11 mouse cellular contexts compared by ENCODE assay signal in the genomic region with DNA sequence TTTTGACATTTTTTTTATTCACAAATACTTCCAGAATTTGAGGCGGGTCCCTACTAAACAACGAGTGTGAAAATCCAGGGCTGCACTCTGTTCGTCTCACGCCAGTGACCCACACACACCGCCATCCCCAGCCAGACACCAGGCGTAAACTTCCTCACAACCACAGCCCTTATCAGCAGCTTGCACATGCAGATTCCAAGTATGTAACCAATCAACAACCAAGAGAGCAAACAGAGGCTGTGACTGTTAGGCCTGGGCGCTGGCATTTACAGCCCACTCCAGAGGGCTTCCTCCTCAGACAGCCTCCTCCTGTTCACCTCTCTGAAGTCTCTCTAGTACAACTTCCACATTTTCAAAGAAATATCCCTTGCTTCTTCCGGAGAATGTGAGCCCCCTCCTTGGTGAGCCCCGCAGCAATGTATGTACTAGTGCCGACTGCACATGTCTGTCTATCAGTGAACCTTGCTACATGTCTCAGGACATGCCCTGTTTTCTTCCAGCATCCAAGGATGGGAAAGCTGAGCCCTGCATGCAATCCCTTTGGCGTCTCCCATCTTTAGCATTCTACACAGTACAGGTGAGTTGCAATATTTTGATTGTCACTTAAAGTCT. TPM values are rescaled to one million over a fixed set of nuclear protein-coding genes. Genes with fewer than 3 reads are reported as not detected.
DNase-seq lines count a peak whose midpoint lies in the region; ATAC-seq and TF ChIP-seq lines count a peak whose summit lies in the region.
"Had no signal": no experiment of that assay in that cellular context is flagged by ENCODE, and none has a peak within 500 bp of the region (broad histone marks: within the 10 kb centered on the region; RNA-seq: fewer than 3 reads in every experiment).

No protein-coding gene starts in this region.

- H3K4me2 ChIP-seq in intestine, embryonic 16.5 days (ENCODE audit: low read depth, low read length) = no peak overlapping the region

- H3K27ac ChIP-seq in layer of hippocampus, adult 2 months = peak overlapping the region; percentile 97
- no peak overlapping the region for H3K27ac ChIP-seq in intestine, embryonic 16.5 days (ENCODE audit: low read length)
- H3K27ac ChIP-seq: limb, embryonic 12.5 days had no signal

- peak overlapping the region; percentile 69 for H3K4me3 ChIP-seq in layer of hippocampus, adult 2 months
- no peak overlapping the region for H3K4me3 ChIP-seq in intestine, embryonic 16.5 days (ENCODE audit: low read length)

- H3K9me3 ChIP-seq in intestine, embryonic 16.5 days (ENCODE audit: control insufficient read depth, low read length) = no peaks in the 10 kb centered on the region
- H3K9me3 ChIP-seq: limb, embryonic 12.5 days had no signal

- H3K9ac ChIP-seq in intestine, embryonic 16.5 days (ENCODE audit: low read depth, low read length) = no peak overlapping the region
- H3K9ac ChIP-seq: limb, embryonic 12.5 days had no signal

- peak; percentile 42; the same call in 1 of the 2 replicates for ATAC-seq in intestine, embryonic 16.5 days
- ATAC-seq in megakaryocyte-erythroid progenitor cell, adult 5-6 weeks (replicated peaks; ENCODE audit: low FRiP score, low TSS enrichment, poor library complexity, severe bottlenecking) = peak; percentile 96

- WGBS in intestine, embryonic 16.5 days = 56% methylated on average over 11 of the region's 11 CpGs

- H3K36me3 ChIP-seq in intestine, embryonic 16.5 days (ENCODE audit: control insufficient read depth, insufficient read depth, low read length) = no peaks in the 10 kb centered on the region
- H3K36me3 ChIP-seq: limb, embryonic 12.5 days had no signal

- DNase-seq in layer of hippocampus, adult 2 months (ENCODE audit: low spot score in 2 of 2) = no peak
- DNase-seq in layer of hippocampus, adult 9-10 months (ENCODE audit: low spot score) = no peak
- peak; percentile 21 for DNase-seq in c-Kit-positive CD71-positive TER-119-positive erythroid progenitor cells, embryonic 14.5 days (ENCODE audit: low spot score)
- no peak for DNase-seq in cerebellum, adult 11-12 months
- DNase-seq in adrenal gland, adult 8-10 months = no peak
- DNase-seq in right cerebral cortex, postnatal 4 days = no peak
- DNase-seq: heart, postnatal 14 days; thymus, postnatal 14 days had no signal

- H3K27me3 ChIP-seq in intestine, embryonic 16.5 days (replicated peaks; ENCODE audit: control insufficient read depth, insufficient read depth, low read length) = peaks cover 25% of the 10 kb centered on the region

- TF ChIP-seq CTCF in layer of hippocampus, adult 2 months (conservative IDR thresholded peaks at IDR 0.05) = no peak

- H3K4me1 ChIP-seq in intestine, embryonic 16.5 days (ENCODE audit: control insufficient read depth, insufficient read depth, low read length) = peaks cover 8% of the 10 kb centered on the region; the same call in 1 of the 2 replicates

RNA-seq across cellular contexts. Expression of gene St6galnac5, which starts 2.5 kb away (rescaled TPM):
- total RNA-seq in layer of hippocampus, adult 2 months (2021) = 100 to 1,000 TPM; 125 to 133 TPM
- 0.28 and 0.58 TPM in 2 replicates for polyA plus RNA-seq in intestine, embryonic 16.5 days (2015; fragmentation: Nextera tagmentation; extraction: Ambion mirVana)
- total RNA-seq in megakaryocyte-erythroid progenitor cell, adult 5-6 weeks (2014; fragmentation: Nextera tagmentation) = not detected in 2 replicates
- 0.23 TPM in 1 of 2 replicates, not detected in the other for total RNA-seq in megakaryocyte-erythroid progenitor cell, adult 5-6 weeks (2017)
- total RNA-seq in adrenal gland, adult 8-10 months (2022) = 1 to 10 TPM in 1 of 4 experiments, under 1 TPM in 3; 0.49 to 1.2 (median 0.82) TPM
- total RNA-seq: heart, postnatal 14 days had no signal

Comparison
In these comparisons a context has a peak if more than half of its experiments do, and no peak if none do; other contexts are left out.
1. RNA of gene St6galnac5, which starts 2.5 kb away (total RNA-seq): 125 to 133 TPM in layer of hippocampus, adult 2 months; 0.49 to 1.2 TPM in adrenal gland, adult 8-10 months and 0.23 TPM in megakaryocyte-erythroid progenitor cell, adult 5-6 weeks; every median in the first group is over 10 times any median in the second.